Mouse (Mus musculus): ENCODE results near the gene Gm5129. TPM values are rescaled to one million over a fixed set of nuclear protein-coding genes. Genes with fewer than 3 reads are reported as not detected.
"Not testable (repeated sequence)": the region's sequence is repeated elsewhere in the genome, so short reads cannot be mapped to it uniquely, and the experiment has no call there.

The Gm5129 gene
- polyA plus RNA-seq, 1 experiment from 2014 or later: 0.81 TPM

- Histone ChIP-seq H3K9me3 (ENCODE audit: control insufficient read depth, low read length) (no peaks in the 10 kb centered on the region), H3K27me3 (replicated peaks; ENCODE audit: control insufficient read depth, insufficient read depth, low read length) (no peaks in the 10 kb centered on the region), H3K4me3 (ENCODE audit: low read depth, low read length) (no peak overlapping the region), H3K4me2 (ENCODE audit: low read depth, low read length) (peak overlapping the region; percentile 64), H3K9ac (ENCODE audit: low read depth, low read length) (no peak overlapping the region), H3K36me3 (ENCODE audit: control insufficient read depth, insufficient read depth, low read length) (peaks cover 4% of the 10 kb centered on the region; the same call in 1 of the 2 replicates), H3K27ac (replicated peaks; ENCODE audit: low read depth, low read length) (no peak overlapping the region), H3K4me1 (ENCODE audit: control insufficient read depth, insufficient read depth, low read length) (peaks cover 19% of the 10 kb centered on the region)
- no peak for ATAC-seq (ENCODE audit: low read depth)
- DNase-seq (ENCODE audit: low spot score): no peak
- 85% methylated on average over 5 of the region's 5 CpGs for WGBS
Measured at GRCm38 (mm10) chr5:29737471-29737870, 1.7 kb upstream of the Gm5129 start.

- H3K9me3 ChIP-seq (ENCODE audit: control insufficient read depth, low read length): no peaks in the 10 kb centered on the region
- H3K4me1 ChIP-seq (ENCODE audit: control insufficient read depth, insufficient read depth, low read length): peaks cover 19% of the 10 kb centered on the region
- no peaks in the 10 kb centered on the region for H3K36me3 ChIP-seq (ENCODE audit: control insufficient read depth, insufficient read depth, low read length)
- 62% methylated on average over 9 of the region's 9 CpGs for WGBS
- peak overlapping the region; percentile 94 for H3K9ac ChIP-seq (ENCODE audit: low read depth, low read length)
- DNase-seq (ENCODE audit: low spot score) (no peak), ATAC-seq (ENCODE audit: low read depth) (no peak)
- peak overlapping the region; percentile 64 for H3K4me2 ChIP-seq (ENCODE audit: low read depth, low read length)
- H3K27me3 ChIP-seq (replicated peaks; ENCODE audit: control insufficient read depth, insufficient read depth, low read length): no peaks in the 10 kb centered on the region
- H3K27ac ChIP-seq (replicated peaks; ENCODE audit: low read depth, low read length): no peak overlapping the region
- peak overlapping the region; percentile 86 for H3K4me3 ChIP-seq (ENCODE audit: low read depth, low read length)
Measured at GRCm38 (mm10) chr5:29736942-29737341, 1.2 kb upstream of the Gm5129 start.

- no peaks in the 10 kb centered on the region for H3K9me3 ChIP-seq (ENCODE audit: control insufficient read depth, low read length)
- H3K27ac ChIP-seq (replicated peaks; ENCODE audit: low read depth, low read length): peak overlapping the region; percentile 98
- no peaks in the 10 kb centered on the region for H3K36me3 ChIP-seq (ENCODE audit: control insufficient read depth, insufficient read depth, low read length)
- peak overlapping the region; percentile 64 for H3K4me2 ChIP-seq (ENCODE audit: low read depth, low read length)
- DNase-seq (ENCODE audit: low spot score) (peak; percentile 17), ATAC-seq (ENCODE audit: low read depth) (peak; percentile 54)
- peak overlapping the region; percentile 94 for H3K9ac ChIP-seq (ENCODE audit: low read depth, low read length)
- no peaks in the 10 kb centered on the region for H3K27me3 ChIP-seq (replicated peaks; ENCODE audit: control insufficient read depth, insufficient read depth, low read length)
- peaks cover 19% of the 10 kb centered on the region for H3K4me1 ChIP-seq (ENCODE audit: control insufficient read depth, insufficient read depth, low read length)
- 1% methylated on average over 35 of the region's 48 CpGs for WGBS
- peak overlapping the region; percentile 86 for H3K4me3 ChIP-seq (ENCODE audit: low read depth, low read length)
Measured at GRCm38 (mm10) chr5:29736073-29736900, 551 bp upstream of the Gm5129 start.

- H3K9ac ChIP-seq (ENCODE audit: low read depth, low read length): peak overlapping the region; percentile 94
- WGBS: 57% methylated on average over 6 of the region's 6 CpGs
- H3K4me1 ChIP-seq (ENCODE audit: control insufficient read depth, insufficient read depth, low read length): peaks cover 19% of the 10 kb centered on the region
- no peaks in the 10 kb centered on the region for H3K27me3 ChIP-seq (replicated peaks; ENCODE audit: control insufficient read depth, insufficient read depth, low read length)
- H3K4me3 ChIP-seq (ENCODE audit: low read depth, low read length): peak overlapping the region; percentile 86
- DNase-seq (ENCODE audit: low spot score): no peak
- H3K36me3 ChIP-seq (ENCODE audit: control insufficient read depth, insufficient read depth, low read length): no peaks in the 10 kb centered on the region
- H3K4me2 ChIP-seq (ENCODE audit: low read depth, low read length): peak overlapping the region; percentile 64
- no peaks in the 10 kb centered on the region for H3K9me3 ChIP-seq (ENCODE audit: control insufficient read depth, low read length)
- peak overlapping the region; percentile 98 for H3K27ac ChIP-seq (replicated peaks; ENCODE audit: low read depth, low read length)
- no peak for ATAC-seq (ENCODE audit: low read depth)
Measured at GRCm38 (mm10) chr5:29734831-29735510, 765 bp downstream of the Gm5129 start.

GRCm38 (mm10) chr5:29726070-29726469 is 9.7 kb downstream of the Gm5129 start:
- not testable (repeated sequence) for ATAC-seq (ENCODE audit: low read depth); H3K4me3 ChIP-seq (ENCODE audit: low read depth, low read length); H3K27ac ChIP-seq (replicated peaks; ENCODE audit: low read depth, low read length); H3K27me3 ChIP-seq (replicated peaks; ENCODE audit: control insufficient read depth, insufficient read depth, low read length); DNase-seq (ENCODE audit: low spot score); H3K36me3 ChIP-seq (ENCODE audit: control insufficient read depth, insufficient read depth, low read length); H3K4me1 ChIP-seq (ENCODE audit: control insufficient read depth, insufficient read depth, low read length); H3K9ac ChIP-seq (ENCODE audit: low read depth, low read length); H3K9me3 ChIP-seq (ENCODE audit: control insufficient read depth, low read length); H3K4me2 ChIP-seq (ENCODE audit: low read depth, low read length)
- 80% methylated on average over 5 of the region's 5 CpGs for whole genome bisulfite sequencing

GRCm38 (mm10) chr5:29725369-29725768 is 10.4 kb downstream of the Gm5129 start:
- H3K4me2 ChIP-seq (ENCODE audit: low read depth, low read length): no peak overlapping the region
- no peak overlapping the region for H3K4me3 ChIP-seq (ENCODE audit: low read depth, low read length)
- ATAC-seq (ENCODE audit: low read depth) (no peak), DNase-seq (ENCODE audit: low spot score) (no peak)
- H3K27me3 ChIP-seq (replicated peaks; ENCODE audit: control insufficient read depth, insufficient read depth, low read length): no peaks in the 10 kb centered on the region
- H3K9me3 ChIP-seq (ENCODE audit: control insufficient read depth, low read length): no peaks in the 10 kb centered on the region
- no peaks in the 10 kb centered on the region for H3K4me1 ChIP-seq (ENCODE audit: control insufficient read depth, insufficient read depth, low read length)
- H3K27ac ChIP-seq (replicated peaks; ENCODE audit: low read depth, low read length): no peak overlapping the region
- 81% methylated on average over 2 of the region's 2 CpGs for WGBS
- no peak overlapping the region for H3K9ac ChIP-seq (ENCODE audit: low read depth, low read length)
- no peaks in the 10 kb centered on the region for H3K36me3 ChIP-seq (ENCODE audit: control insufficient read depth, insufficient read depth, low read length)

- no peaks in the 10 kb centered on the region for H3K36me3 ChIP-seq (ENCODE audit: control insufficient read depth, insufficient read depth, low read length)
- no peaks in the 10 kb centered on the region for H3K9me3 ChIP-seq (ENCODE audit: control insufficient read depth, low read length)
- 9% methylated on average over 1 of the region's 1 CpGs for WGBS
- H3K4me1 ChIP-seq (ENCODE audit: control insufficient read depth, insufficient read depth, low read length): no peaks in the 10 kb centered on the region
- no peak for DNase-seq (ENCODE audit: low spot score)
- no peak overlapping the region for H3K27ac ChIP-seq (replicated peaks; ENCODE audit: low read depth, low read length)
- no peak overlapping the region for H3K4me3 ChIP-seq (ENCODE audit: low read depth, low read length)
- H3K9ac ChIP-seq (ENCODE audit: low read depth, low read length): no peak overlapping the region
- H3K27me3 ChIP-seq (replicated peaks; ENCODE audit: control insufficient read depth, insufficient read depth, low read length): no peaks in the 10 kb centered on the region
- no peak for ATAC-seq (ENCODE audit: low read depth)
- no peak overlapping the region for H3K4me2 ChIP-seq (ENCODE audit: low read depth, low read length)
Measured at GRCm38 (mm10) chr5:29721159-29721558, 14.6 kb downstream of the Gm5129 start.

GRCm38 (mm10) chr5:29712906-29713305 is 22.8 kb downstream of the Gm5129 start:
- DNase-seq (ENCODE audit: low spot score) (no peak), ATAC-seq (ENCODE audit: low read depth) (no peak)
- Histone ChIP-seq H3K27ac (replicated peaks; ENCODE audit: low read depth, low read length) (no peak overlapping the region), H3K36me3 (ENCODE audit: control insufficient read depth, insufficient read depth, low read length) (no peaks in the 10 kb centered on the region), H3K4me1 (ENCODE audit: control insufficient read depth, insufficient read depth, low read length) (peaks cover 4% of the 10 kb centered on the region; the same call in 1 of the 2 replicates), H3K4me3 (ENCODE audit: low read depth, low read length) (no peak overlapping the region), H3K9ac (ENCODE audit: low read depth, low read length) (no peak overlapping the region), H3K27me3 (replicated peaks; ENCODE audit: control insufficient read depth, insufficient read depth, low read length) (no peaks in the 10 kb centered on the region), H3K4me2 (ENCODE audit: low read depth, low read length) (no peak overlapping the region), H3K9me3 (ENCODE audit: control insufficient read depth, low read length) (no peaks in the 10 kb centered on the region)
- WGBS: 58% methylated on average over 1 of the region's 1 CpGs

Data from embryonic facial prominence, embryonic 14.5 days (tissue).